Mouse (Mus musculus): ENCODE data around the gene Hoxd11. TPM values are rescaled to one million over a fixed set of nuclear protein-coding genes. Genes with fewer than 3 reads are reported as not detected.
A peak's percentile ranks its signal among the peaks of the same experiment; 100 is the strongest.

The Hoxd11 gene
- polyA plus RNA-seq, 1 experiment from 2014 or later, result not detected

DNA sequence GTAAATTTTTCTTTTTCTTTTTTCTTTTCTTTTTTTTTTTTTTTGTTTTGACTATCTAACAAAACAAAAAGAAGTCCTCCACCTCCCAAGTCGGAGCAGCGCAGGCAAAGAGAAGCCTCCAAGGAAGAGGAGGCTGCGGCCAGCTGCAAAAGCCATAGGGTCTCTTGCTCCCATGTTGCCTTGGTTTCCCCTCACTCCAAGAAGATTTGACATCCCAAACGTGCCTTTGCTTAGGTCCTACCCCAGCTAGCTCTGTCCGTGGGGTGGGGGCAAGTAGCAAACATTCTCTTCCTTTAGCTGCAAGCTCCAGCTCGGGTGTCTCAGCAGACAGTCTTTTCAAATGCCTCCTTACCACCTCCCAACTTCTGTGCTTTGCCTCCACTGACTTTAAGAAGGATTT lies 54.4 kb downstream of the Hoxd11 start:
- Histone ChIP-seq H3K27me3 (peaks cover 99% of the 10 kb centered on the region), H3K9me3 (no peaks in the 10 kb centered on the region), H3K27ac (no peak overlapping the region), H3K4me3 (no peak overlapping the region), H3K4me1 (peaks cover 12% of the 10 kb centered on the region; the same call in 1 of the 2 replicates), H3K9ac (no peak overlapping the region), H3K36me3 (no peaks in the 10 kb centered on the region), H3K4me2 (no peak overlapping the region)
- WGBS, result 4% methylated on average over 6 of the region's 6 CpGs
- no peak for ATAC-seq (ENCODE audit: borderline replicate concordance, extremely low read depth, low FRiP score, low TSS enrichment)

DNA sequence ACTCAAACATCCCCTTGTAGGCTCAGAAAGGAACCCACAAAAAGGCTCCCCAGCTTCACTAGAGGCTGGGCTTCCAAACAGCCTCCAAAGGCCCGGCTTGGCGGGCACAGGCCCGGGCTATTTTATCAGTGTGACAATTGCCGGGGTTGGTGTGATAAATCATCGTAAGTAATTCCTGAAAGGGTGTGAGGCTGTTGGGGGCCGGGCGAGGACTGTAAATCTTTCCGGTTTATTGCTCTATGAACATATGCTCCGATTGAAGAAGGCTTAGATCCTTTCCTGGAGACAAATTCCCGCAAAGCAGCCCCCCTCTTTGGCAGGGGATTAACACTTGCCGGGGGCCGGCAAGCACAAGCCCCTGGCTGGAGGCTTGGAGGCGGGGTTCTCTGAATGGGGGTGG lies 55.1 kb downstream of the Hoxd11 start:
- no peaks in the 10 kb centered on the region for H3K36me3 ChIP-seq
- ATAC-seq (ENCODE audit: borderline replicate concordance, extremely low read depth, low FRiP score, low TSS enrichment), result no peak
- H3K9ac ChIP-seq, result no peak overlapping the region
- 3% methylated on average over 13 of the region's 13 CpGs for WGBS
- no peak overlapping the region for H3K27ac ChIP-seq
- no peaks in the 10 kb centered on the region for H3K9me3 ChIP-seq
- no peak overlapping the region for H3K4me3 ChIP-seq
- H3K4me1 ChIP-seq, result peaks cover 12% of the 10 kb centered on the region; the same call in 1 of the 2 replicates
- H3K4me2 ChIP-seq, result no peak overlapping the region
- H3K27me3 ChIP-seq, result peaks cover 99% of the 10 kb centered on the region

DNA sequence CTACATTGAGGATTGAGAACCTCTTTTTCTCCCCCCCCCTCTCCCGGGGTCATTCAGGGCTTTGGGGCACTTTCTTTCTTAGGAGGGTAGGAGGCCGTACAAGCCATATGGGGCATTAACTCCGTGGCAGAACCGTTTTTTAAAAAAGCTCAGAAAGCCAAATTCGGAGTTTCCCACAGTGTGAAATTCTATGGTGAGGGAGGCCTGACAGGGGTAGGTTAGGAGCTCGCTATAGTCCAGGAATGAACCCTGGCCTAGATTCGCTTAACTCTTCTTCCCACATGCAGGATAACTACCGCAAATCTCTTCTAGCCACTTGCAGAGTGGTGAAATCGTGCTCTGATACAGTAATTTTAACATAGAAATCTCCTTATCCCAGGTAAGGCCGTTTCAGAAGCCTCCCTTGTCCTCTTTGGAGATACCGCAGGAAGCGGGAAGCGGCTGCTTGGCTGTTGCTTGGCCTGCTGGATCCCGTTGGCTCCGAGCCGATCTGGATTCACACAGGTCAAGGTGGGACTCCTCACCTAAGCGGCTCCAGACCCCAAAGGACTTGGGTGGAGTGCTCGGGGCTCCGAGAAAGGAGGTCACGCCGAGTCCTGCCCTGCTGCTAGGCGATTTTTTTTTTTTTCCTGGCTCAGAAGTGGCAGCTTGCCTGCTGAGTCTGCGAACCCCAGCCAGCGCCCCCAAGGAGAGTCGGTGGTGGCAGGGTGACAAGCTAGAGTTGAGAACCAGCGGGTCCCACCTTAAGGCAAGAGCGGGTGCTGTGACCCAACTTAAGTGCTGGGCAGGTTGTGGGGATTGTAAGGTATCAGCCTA lies 55.8 kb downstream of the Hoxd11 start:
- H3K27ac ChIP-seq, result no peak overlapping the region
- no peak for ATAC-seq (ENCODE audit: borderline replicate concordance, extremely low read depth, low FRiP score, low TSS enrichment)
- H3K4me1 ChIP-seq, result peaks cover 13% of the 10 kb centered on the region
- H3K4me2 ChIP-seq, result no peak overlapping the region; the same call in 1 of the 2 replicates
- peaks cover 100% of the 10 kb centered on the region for H3K27me3 ChIP-seq
- no peaks in the 10 kb centered on the region for H3K36me3 ChIP-seq
- H3K4me3 ChIP-seq, result no peak overlapping the region
- H3K9ac ChIP-seq, result no peak overlapping the region
- H3K9me3 ChIP-seq, result no peaks in the 10 kb centered on the region
- WGBS, result 5% methylated on average over 27 of the region's 27 CpGs

DNA sequence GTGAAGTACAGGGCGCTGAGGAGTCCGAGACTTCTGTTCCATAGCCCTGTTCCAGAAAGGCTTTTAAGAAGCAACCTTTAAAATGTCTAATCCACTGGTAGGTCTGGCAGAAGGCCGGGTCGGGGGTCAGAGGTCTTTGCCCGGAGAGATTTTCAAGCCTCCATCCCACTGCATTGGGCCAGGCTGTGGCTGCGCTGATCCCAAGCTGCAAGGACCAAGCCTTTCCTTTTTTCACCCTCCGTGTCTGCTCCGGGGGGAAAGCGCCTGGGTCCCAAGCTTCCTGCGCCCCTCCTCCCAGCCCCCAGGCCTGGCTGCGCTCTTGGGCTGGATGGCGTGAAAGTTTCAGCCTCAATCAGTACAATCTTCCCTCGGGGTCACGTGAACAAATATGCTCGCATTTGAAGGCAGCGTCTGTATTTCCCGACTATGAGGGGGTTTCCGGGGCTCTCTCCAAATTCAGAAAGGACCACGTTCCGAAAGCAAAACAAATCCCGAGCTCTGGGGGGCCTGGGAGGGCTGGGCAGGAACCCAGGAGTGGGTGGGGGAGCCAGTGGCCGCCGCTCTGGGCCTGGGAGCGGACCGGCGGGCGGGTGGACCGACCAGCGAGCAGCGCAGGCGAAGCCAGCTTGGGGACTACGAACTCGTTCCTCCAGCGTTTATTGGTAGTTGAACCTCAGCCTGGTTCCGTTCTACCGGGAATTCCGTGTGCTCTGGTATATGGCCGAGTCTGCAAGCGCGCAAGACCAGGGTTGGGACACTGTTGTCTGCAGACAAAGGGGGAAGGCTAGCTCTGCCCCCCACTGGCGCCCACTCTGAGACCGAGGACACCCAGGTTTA lies 56.7 kb downstream of the Hoxd11 start:
- under 1% methylated on average over 42 of the region's 42 CpGs for WGBS
- no peaks in the 10 kb centered on the region for H3K36me3 ChIP-seq
- no peak for ATAC-seq (ENCODE audit: borderline replicate concordance, extremely low read depth, low FRiP score, low TSS enrichment)

More for the DNA sequence above, 56.7 kb downstream of the Hoxd11 start:
- peak overlapping the region; percentile 19 for H3K4me3 ChIP-seq
- peaks cover 17% of the 10 kb centered on the region for H3K4me1 ChIP-seq
- H3K27me3 ChIP-seq, result peaks cover 100% of the 10 kb centered on the region
- H3K9me3 ChIP-seq, result no peaks in the 10 kb centered on the region
- no peak overlapping the region for H3K9ac ChIP-seq
- peak overlapping the region; percentile 28 for H3K4me2 ChIP-seq
- no peak overlapping the region for H3K27ac ChIP-seq

MicroRNAs encoded within 50 kb of the gene (microRNA counts, 519-probe panel; counts per million panel counts)
- microRNA mmu-miR-10b, result 1,724 counts per million, percentile 10 among the panel's probes with 10 or more counts

Small RNAs within 50 kb of the gene (microRNA-seq; reads per million reads assigned to microRNA genes)
- gene Gm44463 (not detected), gene Mir10b (1,190 reads per million, percentile 77 among the genes with 10 or more reads in this experiment)

Other genes starting within 250 kb of the Hoxd11 start
- gene Lnpk, start 100.1 kb upstream of the Hoxd11 start, polyA plus RNA-seq (2015; fragmentation: Nextera tagmentation; extraction: Ambion mirVana), result 22.4 and 23.6 TPM in 2 replicates
- not detected in 2 replicates for gene Evx2, start 20.0 kb upstream of the Hoxd11 start, polyA plus RNA-seq (2015; fragmentation: Nextera tagmentation; extraction: Ambion mirVana)
- gene Hoxd13, start 11.2 kb upstream of the Hoxd11 start, polyA plus RNA-seq (2015; fragmentation: Nextera tagmentation; extraction: Ambion mirVana), result not detected in 2 replicates
- gene Hoxd12, start 4.5 kb upstream of the Hoxd11 start, polyA plus RNA-seq (2015; fragmentation: Nextera tagmentation; extraction: Ambion mirVana), result not detected in 2 replicates
- gene Hoxd10, start 12.4 kb downstream of the Hoxd11 start, polyA plus RNA-seq (2015; fragmentation: Nextera tagmentation; extraction: Ambion mirVana), result 0.14 and 0.34 TPM in 2 replicates
- 0.14 and 0.44 TPM in 2 replicates for gene Hoxd9, start 18.2 kb downstream of the Hoxd11 start, polyA plus RNA-seq (2015; fragmentation: Nextera tagmentation; extraction: Ambion mirVana)
- 0.39 and 0.50 TPM in 2 replicates for gene Hoxd8, start 25.1 kb downstream of the Hoxd11 start, polyA plus RNA-seq (2015; fragmentation: Nextera tagmentation; extraction: Ambion mirVana)
- gene Hoxd3, start 32.4 kb downstream of the Hoxd11 start, polyA plus RNA-seq (2015; fragmentation: Nextera tagmentation; extraction: Ambion mirVana), result 0.16 and 0.67 TPM in 2 replicates
- 0.19 TPM in 1 of 2 replicates, not detected in the other for gene Hoxd4, start 32.4 kb downstream of the Hoxd11 start, polyA plus RNA-seq (2015; fragmentation: Nextera tagmentation; extraction: Ambion mirVana)
- gene Gm28230, start 47.2 kb downstream of the Hoxd11 start, polyA plus RNA-seq (2015; fragmentation: Nextera tagmentation; extraction: Ambion mirVana), result 0.05 TPM in 1 of 2 replicates, not detected in the other
- gene Hoxd1, start 83.4 kb downstream of the Hoxd11 start, polyA plus RNA-seq (2015; fragmentation: Nextera tagmentation; extraction: Ambion mirVana), result not detected in 2 replicates
- 111 and 119 TPM in 2 replicates for gene Mtx2, start 146.2 kb downstream of the Hoxd11 start, polyA plus RNA-seq (2015; fragmentation: Nextera tagmentation; extraction: Ambion mirVana)